Comparison of ENCODE assay signal across 12 mouse cellular contexts in the genomic region with DNA sequence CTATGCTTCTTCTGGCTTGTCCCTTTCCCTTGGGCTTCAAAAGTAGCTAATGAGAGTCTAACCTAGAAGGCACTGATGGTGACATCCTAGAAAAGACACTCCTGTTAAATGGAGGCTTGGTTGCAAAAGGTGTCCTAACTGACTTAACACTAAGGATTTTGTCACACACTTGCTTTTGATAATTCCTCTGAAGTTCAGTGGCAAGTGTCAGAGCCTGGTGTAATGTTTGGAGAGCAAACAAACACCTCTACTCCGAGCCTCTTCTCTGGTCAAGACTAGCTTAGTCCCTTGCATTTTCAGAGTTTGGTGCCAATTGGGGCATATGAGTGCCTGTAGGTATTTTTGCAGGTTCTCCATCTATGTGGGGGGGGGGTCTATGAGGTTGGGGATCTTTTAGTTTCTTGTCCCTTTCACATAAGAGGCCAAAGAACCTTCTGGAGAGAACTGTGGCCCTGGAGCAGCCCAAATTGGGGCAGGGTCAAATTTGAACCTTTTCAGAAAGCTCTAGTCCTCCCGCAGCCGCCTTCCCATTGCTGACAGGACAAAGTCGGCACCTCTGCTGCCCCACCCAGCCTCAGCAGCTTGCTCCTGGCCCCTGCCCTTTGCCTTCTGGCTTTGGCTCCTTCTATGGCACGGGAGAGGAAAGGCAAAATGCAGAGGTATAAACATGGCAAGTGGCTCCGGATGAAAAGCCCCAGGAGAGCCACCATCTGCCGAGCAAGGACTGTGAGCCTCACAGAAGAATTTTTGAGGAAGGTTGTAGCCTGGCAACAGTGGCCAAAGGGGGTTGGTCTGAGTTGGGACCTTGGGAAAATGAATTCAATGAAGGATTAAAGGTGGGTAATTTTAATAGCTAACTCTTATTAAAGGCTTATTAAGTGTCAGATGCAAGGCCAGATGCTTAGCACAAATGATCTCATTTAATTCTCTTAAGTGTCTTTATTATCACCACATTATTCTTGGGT. TPM values are rescaled to one million over a fixed set of nuclear protein-coding genes. Genes with fewer than 3 reads are reported as not detected.
DNase-seq lines count a peak whose midpoint lies in the region; ATAC-seq and TF ChIP-seq lines count a peak whose summit lies in the region.
"Had no signal": no experiment of that assay in that cellular context is flagged by ENCODE, and none has a peak within 500 bp of the region (broad histone marks: within the 10 kb centered on the region; RNA-seq: fewer than 3 reads in every experiment).

No protein-coding gene starts in this region.

- peaks cover 4% of the 10 kb centered on the region; the same call in 1 of the 2 replicates for H3K4me1 ChIP-seq in forebrain, embryonic 11.5 days (replicated peaks; ENCODE audit: control insufficient read depth, insufficient read depth, low read length)
- peaks cover 9% of the 10 kb centered on the region; the same call in 1 of the 2 replicates for H3K4me1 ChIP-seq in forebrain, embryonic 12.5 days
- peaks cover 21% of the 10 kb centered on the region for H3K4me1 ChIP-seq in liver, adult 2 months (ENCODE audit: control insufficient read depth, insufficient read depth, low read length)
- peaks cover 4% of the 10 kb centered on the region; the same call in 1 of the 2 replicates for H3K4me1 ChIP-seq in liver, embryonic 12.5 days
- H3K4me1 ChIP-seq in brown adipose tissue, adult 24 weeks (ENCODE audit: control insufficient read depth, insufficient read depth, insufficient read length, low read length) = peaks cover 16% of the 10 kb centered on the region
- H3K4me1 ChIP-seq: stomach, embryonic 15.5 days had no signal

- WGBS in forebrain, embryonic 11.5 days = 55% methylated on average over 7 of the region's 7 CpGs
- WGBS in forebrain, embryonic 12.5 days = 43% methylated on average over 7 of the region's 7 CpGs
- 33% methylated on average over 7 of the region's 7 CpGs for WGBS in liver, adult 2 months
- 59% methylated on average over 7 of the region's 7 CpGs for WGBS in liver, embryonic 12.5 days (ENCODE audit: insufficient replicate concordance)

- H3K27me3 ChIP-seq in forebrain, embryonic 11.5 days (ENCODE audit: control insufficient read depth, insufficient read depth, low read length) = peaks cover 5% of the 10 kb centered on the region; the same call in 1 of the 2 replicates
- H3K27me3 ChIP-seq in forebrain, embryonic 12.5 days = peaks cover 81% of the 10 kb centered on the region
- no peaks in the 10 kb centered on the region for H3K27me3 ChIP-seq in liver, adult 2 months (ENCODE audit: control insufficient read depth, insufficient read depth, low read length)
- peaks cover 42% of the 10 kb centered on the region for H3K27me3 ChIP-seq in liver, embryonic 12.5 days (replicated peaks)

- no peak overlapping the region for H3K27ac ChIP-seq in forebrain, embryonic 11.5 days (ENCODE audit: low read depth, low read length)
- H3K27ac ChIP-seq in forebrain, embryonic 12.5 days = no peak overlapping the region
- peak overlapping the region; percentile 56 for H3K27ac ChIP-seq in liver, adult 2 months (replicated peaks; ENCODE audit: insufficient read depth, low read depth, low read length)
- H3K27ac ChIP-seq in liver, embryonic 12.5 days = no peak overlapping the region
- peak overlapping the region; percentile 2 for H3K27ac ChIP-seq in brown adipose tissue, adult 24 weeks (replicated peaks; ENCODE audit: low read depth, low read length)
- H3K27ac ChIP-seq: forebrain, embryonic 15.5 days had no signal

- H3K4me3 ChIP-seq in forebrain, embryonic 11.5 days (ENCODE audit: low read depth, low read length) = no peak overlapping the region
- no peak overlapping the region for H3K4me3 ChIP-seq in forebrain, embryonic 12.5 days (replicated peaks)
- no peak overlapping the region for H3K4me3 ChIP-seq in liver, adult 2 months (ENCODE audit: insufficient read depth, low read depth, low read length)
- no peak overlapping the region for H3K4me3 ChIP-seq in liver, embryonic 12.5 days
- no peak overlapping the region for H3K4me3 ChIP-seq in brown adipose tissue, adult 24 weeks (ENCODE audit: insufficient read depth, low read depth, low read length)

- no peak overlapping the region for H3K9ac ChIP-seq in forebrain, embryonic 11.5 days (ENCODE audit: low read length)
- no peak overlapping the region for H3K9ac ChIP-seq in forebrain, embryonic 12.5 days
- H3K9ac ChIP-seq in liver, adult 2 months (ENCODE audit: low read depth, low read length) = no peak overlapping the region
- no peak overlapping the region for H3K9ac ChIP-seq in liver, embryonic 12.5 days
- H3K9ac ChIP-seq: limb, embryonic 12.5 days; stomach, embryonic 15.5 days had no signal

- H3K9me3 ChIP-seq in forebrain, embryonic 11.5 days (ENCODE audit: control insufficient read depth, low read length) = no peaks in the 10 kb centered on the region
- H3K9me3 ChIP-seq in forebrain, embryonic 12.5 days = no peaks in the 10 kb centered on the region
- no peaks in the 10 kb centered on the region for H3K9me3 ChIP-seq in liver, embryonic 12.5 days (replicated peaks)
- H3K9me3 ChIP-seq: forebrain, embryonic 15.5 days; limb, embryonic 12.5 days; stomach, embryonic 15.5 days had no signal

- TF ChIP-seq POLR2A in liver, adult 2 months (IDR thresholded peaks at IDR 0.05; ENCODE audit: extremely low read depth, insufficient read depth, low read length) = no peak

- H3K79me2 ChIP-seq in liver, adult 2 months (ENCODE audit: control insufficient read depth, insufficient read depth, low read length) = no peaks in the 10 kb centered on the region

- DNase-seq in forebrain, embryonic 11.5 days (ENCODE audit: low spot score) = no peak
- peak; percentile 59 for DNase-seq in liver, adult 2 months (ENCODE audit: extremely low read depth, low read depth, low spot score)
- DNase-seq in kidney, postnatal 25 days = peak; percentile 24 to 73
- DNase-seq in urinary bladder, postnatal 14 days (ENCODE audit: low spot score) = no peak
- no peak for DNase-seq in B cell, adult 2 months
- DNase-seq: right cerebral cortex, postnatal 25 days had no signal

- H3K4me2 ChIP-seq in forebrain, embryonic 11.5 days (ENCODE audit: low read depth, low read length, severe bottlenecking) = no peak overlapping the region
- H3K4me2 ChIP-seq in forebrain, embryonic 12.5 days = no peak overlapping the region
- H3K4me2 ChIP-seq in liver, embryonic 12.5 days = no peak overlapping the region

- TF ChIP-seq CTCF in liver, adult 2 months (IDR thresholded peaks at IDR 0.05; ENCODE audit: low read depth, low read length) = no peak

- ATAC-seq in forebrain, embryonic 11.5 days (replicated peaks; ENCODE audit: low FRiP score) = peak; percentile 18; the same call in 1 of the 2 replicates
- no peak for ATAC-seq in forebrain, embryonic 12.5 days (ENCODE audit: low FRiP score)
- no peak for ATAC-seq in liver, embryonic 12.5 days
- ATAC-seq: forebrain, embryonic 15.5 days had no signal

- H3K36me3 ChIP-seq in forebrain, embryonic 11.5 days (ENCODE audit: control insufficient read depth, insufficient read depth, low read length) = no peaks in the 10 kb centered on the region
- no peaks in the 10 kb centered on the region for H3K36me3 ChIP-seq in forebrain, embryonic 12.5 days (replicated peaks)
- no peaks in the 10 kb centered on the region for H3K36me3 ChIP-seq in liver, adult 2 months (ENCODE audit: control insufficient read depth, insufficient read depth, low read length)
- no peaks in the 10 kb centered on the region for H3K36me3 ChIP-seq in liver, embryonic 12.5 days
- H3K36me3 ChIP-seq: forebrain, embryonic 15.5 days; limb, embryonic 12.5 days; stomach, embryonic 15.5 days had no signal

RNA-seq across cellular contexts. Expression of gene Prps1, which starts 55.6 kb away (rescaled TPM):
- 81.5 and 89.5 TPM in 2 replicates for polyA plus RNA-seq in forebrain, embryonic 11.5 days (2014; fragmentation: Nextera tagmentation; extraction: Ambion mirVana)
- polyA plus RNA-seq in forebrain, embryonic 12.5 days (2016; fragmentation: Nextera tagmentation; extraction: Ambion mirVana) = 67.4 and 70.9 TPM in 2 replicates
- 30.7 and 32.4 TPM in 2 replicates for total RNA-seq in liver, adult 2 months (2014; rRNA removed)
- 10.6 and 12.3 TPM in 2 replicates for polyA plus RNA-seq in liver, adult 2 months (2012; rRNA removed)
- 57.6 and 61.0 TPM in 2 replicates for polyA plus RNA-seq in liver, embryonic 12.5 days (2016; fragmentation: Nextera tagmentation; extraction: Ambion mirVana)
- polyA plus RNA-seq in brown adipose tissue, adult 24 weeks (2012; ENCODE audit: insufficient read depth, insufficient read length, missing spikeins) = 18.1 and 23.7 TPM in 2 replicates

Comparison
In these comparisons a context has a peak if more than half of its experiments do, and no peak if none do; other contexts are left out.
1. H3K27ac ChIP-seq: peak in liver, adult 2 months (single experiment) and brown adipose tissue, adult 24 weeks (single experiment); none in forebrain, embryonic 11.5 days (single experiment), forebrain, embryonic 12.5 days (single experiment) and liver, embryonic 12.5 days (single experiment).
2. DNase-seq: peak in liver, adult 2 months (single experiment) and kidney, postnatal 25 days (2 of 2); none in forebrain, embryonic 11.5 days (single experiment), urinary bladder, postnatal 14 days (single experiment) and B cell, adult 2 months (0 of 2).